Mouse (Mus musculus) spleen, adult 2 months (tissue): Measurements from ENCODE around the gene Slc16a12.

Experiments
- CTCF ChIP-seq: fragments of 200-500 bp; IDR thresholded peaks from 2 replicates; pipeline ENCODE4 v1.5.1; 2011; ENCODE audit warnings: mild to moderate bottlenecking, inconsistent platforms; ENCODE audit not compliant: insufficient read depth, insufficient read length, insufficient replicate concordance; ENCODE audit errors: extremely low read depth
- POLR2A ChIP-seq: fragments of 200-500 bp; IDR thresholded peaks from 2 replicates; pipeline ENCODE4 v1.6.1; 2011; ENCODE audit warnings: low read depth, low read length, inconsistent platforms

DNA sequence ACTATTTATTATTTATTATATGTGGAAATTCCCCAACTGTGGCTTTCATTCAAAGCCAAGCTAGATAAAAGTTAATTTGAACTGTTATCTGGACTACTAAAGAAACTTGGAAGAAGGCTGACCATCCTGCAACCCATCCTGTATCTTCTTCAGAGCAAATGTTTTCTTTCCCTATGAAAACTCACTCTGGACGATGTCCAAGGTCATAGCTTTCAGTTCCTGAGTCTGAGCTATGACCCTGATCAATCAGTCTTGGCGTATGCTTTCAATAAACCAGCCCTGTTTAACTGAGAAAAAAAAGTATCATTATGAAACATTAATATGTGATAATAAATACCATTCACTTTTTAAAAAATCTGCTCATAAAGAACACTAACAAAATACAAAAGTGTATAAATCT is 49.6 kb downstream of the Slc16a12 start:
- TF ChIP-seq POLR2A (no peak), CTCF (no peak)
